Mouse (Mus musculus) NIH3T3 (cell line): ENCODE results near the gene 9430015G10Rik.
"Not testable (repeated sequence)": the region's sequence is repeated elsewhere in the genome, so short reads cannot be mapped to it uniquely, and the experiment has no call there.

Experiments used
- DNase-seq: peaks from one replicate; pipeline ENCODE4 v3.0.0-alpha.2; 2012; ENCODE audit warnings: low read depth

Gene 9430015G10Rik

DNA sequence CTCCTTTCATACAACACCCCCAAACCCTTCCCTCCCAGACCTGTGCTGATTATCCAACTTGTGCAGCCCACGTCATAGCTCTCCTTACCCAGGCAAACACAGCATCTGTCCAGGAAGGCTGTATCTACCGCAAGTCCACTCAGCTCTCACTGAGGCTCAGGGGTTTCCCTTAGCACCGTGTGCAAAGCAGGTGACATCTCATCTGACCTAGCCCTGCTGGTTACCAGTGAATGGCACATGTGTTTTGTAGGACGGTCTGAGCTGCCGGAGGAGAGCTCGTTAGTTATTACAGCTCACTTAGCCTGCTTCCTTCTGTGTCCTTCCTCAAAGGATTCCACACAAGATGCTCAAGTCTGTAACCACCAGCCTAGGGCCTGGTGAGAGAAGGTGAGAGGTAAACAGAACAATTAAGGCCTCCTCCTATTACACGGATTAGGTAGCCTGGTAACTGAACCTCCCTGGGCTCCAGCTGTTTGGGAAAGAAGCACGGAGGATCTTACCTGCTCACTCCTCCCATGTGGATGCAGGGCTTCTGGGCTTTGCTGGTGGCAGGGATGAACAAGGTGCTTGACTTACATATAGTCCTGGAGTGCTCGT is 11.9 kb upstream of the 9430015G10Rik start:
- no peak for DNase-seq

GRCm38 (mm10) chr4:156099427-156099826 is 10.4 kb upstream of the 9430015G10Rik start:
- no peak for DNase-seq

GRCm38 (mm10) chr4:156100501-156100900 is 9.3 kb upstream of the 9430015G10Rik start:
- no peak for DNase-seq

- DNase-seq, result peak; percentile 9
Measured at GRCm38 (mm10) chr4:156101481-156101903, 8.3 kb upstream of the 9430015G10Rik start.

DNA sequence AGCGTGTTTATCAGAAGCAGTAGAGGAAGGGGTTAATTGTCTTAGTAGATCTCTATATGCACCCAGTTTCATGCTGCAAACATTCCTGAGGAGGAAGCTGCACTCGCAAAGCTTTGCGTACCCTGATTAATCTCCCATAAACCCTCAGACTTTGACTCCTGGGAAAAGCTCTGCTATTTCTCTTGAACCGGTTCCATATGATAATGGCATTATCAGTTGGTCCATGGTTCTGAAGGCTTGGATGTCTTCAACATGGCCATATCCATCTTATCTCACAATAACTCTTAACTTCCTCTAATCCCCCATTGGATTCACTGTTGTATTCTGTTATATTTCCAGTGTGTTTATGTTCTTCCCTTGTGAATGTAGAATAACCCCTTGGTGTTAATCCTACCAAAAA is 6.4 kb upstream of the 9430015G10Rik start:
- no peak for DNase-seq

DNA sequence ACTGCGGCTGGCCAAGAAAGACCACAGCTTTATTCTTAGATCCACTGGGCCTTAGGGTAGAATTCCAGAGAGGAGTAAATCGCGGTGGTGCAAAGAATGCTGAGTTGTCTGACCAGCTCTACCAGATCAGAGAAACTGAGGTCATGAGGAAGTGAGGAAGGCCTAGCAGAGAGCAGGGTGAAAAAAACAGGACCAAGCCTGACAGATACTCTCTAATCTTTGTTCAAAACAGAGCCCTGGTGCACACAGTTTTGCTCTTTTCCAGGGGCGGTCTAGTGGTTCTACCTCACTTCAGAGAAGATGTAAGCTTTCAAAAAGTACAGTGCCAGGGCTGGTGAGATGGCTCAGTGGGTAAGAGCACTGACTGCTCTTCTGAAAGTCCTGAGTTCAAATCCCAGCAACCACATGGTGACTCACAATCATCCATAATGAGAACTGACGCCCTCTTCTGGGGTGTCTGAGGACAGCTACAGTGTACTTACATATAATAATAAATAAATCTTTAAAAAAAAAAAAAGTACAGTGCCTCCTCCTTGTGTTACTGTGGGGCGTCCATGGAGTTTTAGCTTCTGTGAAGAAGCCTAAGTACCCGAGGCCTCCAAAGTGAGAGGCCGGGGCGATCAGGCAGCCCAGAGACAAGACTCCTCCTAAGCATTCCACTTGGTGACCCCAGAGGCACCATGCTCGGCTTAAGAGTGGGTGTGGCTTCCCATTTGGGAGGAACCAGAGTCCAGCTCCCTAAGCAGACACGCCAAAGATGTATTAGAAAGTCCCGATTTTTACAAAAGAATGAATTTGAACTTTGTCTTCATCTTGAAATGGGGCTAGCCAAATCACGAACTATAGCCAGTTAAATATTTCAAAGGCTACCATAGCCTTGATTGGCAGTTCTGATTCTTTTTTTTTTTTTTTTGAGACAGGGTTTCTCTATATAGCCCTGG is 906 bp upstream of the 9430015G10Rik start:
- peak; percentile 72 for DNase-seq

DNA sequence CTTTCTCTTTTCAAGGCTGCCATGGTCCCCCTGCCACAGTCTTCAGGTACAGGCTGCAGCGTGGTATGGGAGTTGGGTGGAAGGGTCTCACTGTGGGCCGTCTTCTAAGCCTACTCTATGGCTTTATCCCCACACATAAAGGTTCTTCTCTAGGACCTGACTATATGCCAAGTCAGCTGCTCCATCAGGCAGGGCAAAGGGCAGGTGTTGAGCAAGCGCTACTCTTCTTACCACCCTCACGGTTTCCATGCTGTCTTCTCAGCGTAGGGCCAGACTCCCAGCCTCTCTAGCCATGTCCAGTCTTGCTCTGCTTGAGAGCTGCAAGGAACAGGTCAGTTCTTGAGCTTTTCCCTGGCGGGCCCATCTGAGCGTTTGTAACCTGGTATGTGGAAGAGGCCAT is 14.3 kb downstream of the 9430015G10Rik start:
- DNase-seq, result no peak

DNA sequence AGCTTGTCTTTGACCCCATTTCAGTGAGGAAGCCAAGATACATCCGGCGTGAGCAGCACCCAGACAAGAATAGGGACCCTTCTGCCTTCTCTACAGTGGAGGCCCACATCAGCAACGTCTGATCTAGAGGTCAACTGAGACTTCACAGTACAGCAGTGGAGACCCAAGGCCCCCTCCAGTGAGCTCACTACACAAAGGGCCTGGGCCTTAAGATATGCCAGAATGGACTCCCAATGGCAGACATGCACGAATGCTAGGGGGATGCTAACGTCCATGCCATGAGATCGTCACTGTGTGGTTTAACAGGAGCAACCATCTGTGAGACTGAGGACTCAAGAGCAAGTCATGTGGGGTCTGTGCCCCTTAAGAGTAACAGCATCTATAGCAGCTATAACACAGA is 15.6 kb downstream of the 9430015G10Rik start:
- no peak for DNase-seq

DNA sequence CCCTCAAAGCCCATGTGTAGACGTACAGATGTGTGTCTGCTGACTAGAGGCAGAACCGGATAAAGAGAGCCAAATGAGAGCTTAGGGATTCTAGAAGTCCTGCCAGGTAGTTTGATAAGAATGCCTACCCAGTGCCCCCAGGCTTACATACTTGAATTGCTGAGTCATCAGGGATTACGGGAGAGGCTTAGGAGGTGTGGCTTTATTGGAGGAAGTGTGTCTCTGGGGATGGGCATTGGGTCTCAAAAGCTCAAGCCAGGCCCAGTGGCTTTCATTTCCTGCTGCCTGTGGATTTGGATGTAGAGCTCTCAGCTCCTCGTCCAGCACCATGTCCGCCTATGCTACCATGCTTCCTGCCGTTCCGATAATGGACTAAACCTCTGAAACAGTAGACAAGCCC is 17.1 kb downstream of the 9430015G10Rik start:
- DNase-seq, result peak; percentile 49

DNA sequence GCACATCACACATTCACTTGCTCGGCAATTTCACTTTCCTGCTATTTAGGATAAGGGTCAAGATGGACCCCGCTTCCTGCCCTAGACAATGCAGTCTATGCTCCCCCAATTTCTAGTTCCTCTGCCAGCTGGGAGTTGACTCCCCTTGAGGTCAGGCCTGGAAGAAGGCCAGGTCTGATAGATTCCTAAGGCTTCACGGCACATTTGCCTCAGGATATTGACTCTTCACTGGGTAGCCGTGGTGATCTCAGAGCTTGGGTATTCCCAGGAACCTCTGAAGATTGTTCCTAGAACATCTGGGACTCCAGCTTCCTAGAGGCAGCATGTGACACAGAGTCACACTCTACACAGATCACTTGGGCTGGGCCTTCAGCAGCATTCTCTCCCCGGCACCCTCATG is 19.0 kb downstream of the 9430015G10Rik start:
- peak; percentile 53 for DNase-seq

DNA sequence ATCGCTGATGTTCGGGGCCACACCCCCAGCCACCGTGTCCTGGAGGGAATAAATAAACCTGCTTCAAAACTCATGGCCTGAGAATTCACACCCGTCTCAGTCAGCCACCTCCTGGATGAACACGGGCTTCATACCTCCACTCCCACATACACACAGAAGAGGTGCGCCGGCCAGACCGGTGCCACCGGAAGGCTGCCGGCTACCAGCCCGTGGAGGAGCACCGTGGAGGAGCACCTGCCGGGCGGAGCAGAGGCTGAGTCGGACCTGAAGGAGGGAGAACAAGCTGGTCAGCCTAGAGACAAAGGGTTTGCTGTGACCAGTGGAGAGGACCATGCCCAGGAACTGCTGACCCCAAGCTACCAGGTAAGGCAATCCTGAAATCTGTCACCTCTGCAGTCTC is 20.7 kb downstream of the 9430015G10Rik start, which contains the start of gene Rnf223:
Gene Rnf223 (plus strand): TSS at position 78 of the 400 bp plus-strand sequence.
- no peak for DNase-seq

DNA sequence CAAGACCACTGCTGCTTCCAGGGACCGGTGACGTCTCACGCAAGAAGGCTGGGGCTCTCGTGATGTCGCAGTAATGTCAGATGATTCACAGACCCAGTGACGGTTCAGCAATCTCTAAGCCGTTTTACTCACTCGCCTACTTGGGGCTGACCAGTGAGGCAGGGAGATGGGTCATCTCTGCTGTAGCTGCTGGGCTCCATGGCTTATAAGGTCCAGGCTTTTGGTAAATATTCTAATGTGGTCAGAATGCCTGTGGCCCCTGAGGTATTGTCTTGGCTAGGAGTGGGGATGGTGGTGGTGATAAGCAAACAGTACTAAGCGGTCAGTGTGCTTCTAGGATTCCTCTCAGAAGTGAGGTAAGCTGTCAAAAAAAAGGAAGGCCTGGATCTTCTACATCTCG is 21.2 kb downstream of the 9430015G10Rik start:
- no peak for DNase-seq

- no peak for DNase-seq
Measured at GRCm38 (mm10) chr4:156133334-156133733, 23.6 kb downstream of the 9430015G10Rik start.

DNA sequence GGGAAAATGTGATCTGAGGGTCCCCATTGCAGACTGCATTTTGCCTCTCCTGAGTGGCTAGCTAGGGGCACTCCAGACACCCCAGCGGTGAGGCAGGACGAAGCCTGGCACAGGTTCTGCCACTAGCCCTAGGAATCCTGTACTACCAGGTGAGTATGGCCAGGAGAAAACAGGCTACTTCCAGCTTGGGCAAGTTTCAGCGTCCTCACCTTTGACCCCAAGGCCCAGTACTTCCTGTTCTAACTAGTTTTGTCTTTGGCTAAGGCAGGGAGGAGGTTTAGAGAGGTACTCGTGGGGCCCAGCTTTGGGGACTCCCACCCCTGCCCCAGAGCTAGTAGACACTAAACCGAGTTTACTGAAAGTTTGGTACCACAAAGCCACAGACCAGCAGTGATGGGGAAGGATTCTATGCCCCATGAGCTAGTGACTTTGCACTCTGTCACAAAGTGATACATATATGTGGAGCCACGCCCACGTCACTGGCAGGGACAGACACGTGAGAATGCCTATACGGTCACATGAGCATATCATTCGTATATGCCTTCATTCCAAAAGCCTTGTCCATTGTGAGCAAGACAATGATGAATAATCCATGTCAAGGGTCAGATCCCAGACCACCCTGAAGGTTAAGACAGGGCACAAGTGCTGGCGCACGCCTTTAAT is 24.3 kb downstream of the 9430015G10Rik start:
- no peak for DNase-seq

GRCm38 (mm10) chr4:156135112-156135511 is 25.3 kb downstream of the 9430015G10Rik start:
- no peak for DNase-seq

DNA sequence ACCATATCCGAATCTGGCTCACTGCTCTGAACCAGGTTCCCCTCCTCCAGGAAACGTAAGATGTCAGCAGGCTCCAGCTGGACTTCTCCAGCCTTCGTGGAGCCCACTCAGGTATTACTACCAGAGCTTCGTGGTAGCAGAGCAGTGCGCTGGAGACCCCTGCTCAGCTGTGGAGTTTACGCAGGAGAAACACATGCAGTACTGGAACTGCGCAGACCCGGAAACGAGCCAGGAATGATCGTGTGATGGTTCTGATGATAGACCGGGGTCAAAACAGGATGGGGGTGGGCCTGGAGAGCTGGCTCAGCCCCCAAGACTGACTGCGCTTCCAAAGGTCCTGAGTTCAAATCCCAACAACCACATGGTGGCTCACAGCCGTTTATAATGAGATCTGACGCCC is 26.0 kb downstream of the 9430015G10Rik start:
- DNase-seq, result no peak

DNA sequence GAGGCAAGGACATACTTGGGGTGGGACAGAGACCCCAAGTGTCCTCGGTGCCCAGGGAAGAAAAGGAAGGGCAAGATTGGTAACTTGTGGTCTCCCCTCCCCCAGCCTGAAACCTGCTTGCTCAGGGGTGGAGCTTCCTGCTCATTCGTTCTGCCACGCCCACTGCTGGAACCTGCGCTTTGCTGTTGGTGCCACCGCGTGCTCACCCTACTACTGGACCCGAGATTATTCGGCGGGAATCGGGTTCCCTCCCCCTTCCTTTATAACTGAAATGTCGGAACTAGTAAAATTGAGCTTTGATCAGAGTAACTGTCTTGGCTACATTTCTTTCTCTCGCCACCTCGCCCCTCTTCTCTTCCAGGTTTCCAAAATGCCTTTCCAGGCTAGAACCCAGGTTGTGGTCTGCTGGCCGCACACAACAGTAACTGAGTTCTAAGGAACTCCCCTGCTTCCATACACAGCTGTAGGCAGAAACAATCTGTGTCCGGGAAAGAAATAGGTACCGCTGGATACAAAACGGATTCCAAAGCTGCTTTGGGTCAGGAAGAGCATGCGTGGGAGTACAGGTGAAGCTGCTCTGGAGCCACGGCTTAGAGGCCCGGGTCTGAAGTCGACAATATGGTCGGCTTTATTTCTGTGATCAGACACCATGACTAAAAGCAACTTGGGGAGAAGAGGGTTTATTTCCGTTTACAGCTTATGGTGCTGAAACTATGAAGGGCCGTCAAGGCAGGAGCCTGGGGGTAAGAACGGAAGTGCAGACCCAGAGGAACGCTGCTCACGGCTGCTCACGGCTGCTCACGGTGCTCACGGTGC is 26.7 kb downstream of the 9430015G10Rik start:
- DNase-seq, result no peak

DNA sequence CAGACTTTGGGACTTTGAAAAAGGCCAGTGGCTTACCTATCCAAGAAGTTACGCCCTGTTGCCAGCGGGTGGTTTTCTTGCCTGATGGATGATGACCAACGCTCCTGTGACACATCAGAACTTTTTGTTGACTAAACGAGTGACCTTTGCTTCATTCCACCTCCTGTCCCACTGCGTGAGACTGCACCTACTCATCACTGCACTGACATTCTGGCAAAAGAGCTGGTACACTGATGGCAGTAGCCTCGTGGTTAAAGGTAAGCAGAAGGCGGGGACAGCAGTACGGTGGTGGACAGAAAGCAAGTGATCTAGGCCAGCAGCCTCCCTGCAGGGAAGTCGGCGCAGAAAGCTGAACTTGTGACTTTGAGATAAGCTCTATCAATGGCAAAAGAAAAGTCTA is 41.1 kb downstream of the 9430015G10Rik start:
- DNase-seq, result not testable (repeated sequence)

- no peak for DNase-seq
Measured at GRCm38 (mm10) chr4:156154771-156155170, 45.0 kb downstream of the 9430015G10Rik start.

- DNase-seq, result no peak
Measured at GRCm38 (mm10) chr4:156166477-156166876, 56.7 kb downstream of the 9430015G10Rik start.

DNA sequence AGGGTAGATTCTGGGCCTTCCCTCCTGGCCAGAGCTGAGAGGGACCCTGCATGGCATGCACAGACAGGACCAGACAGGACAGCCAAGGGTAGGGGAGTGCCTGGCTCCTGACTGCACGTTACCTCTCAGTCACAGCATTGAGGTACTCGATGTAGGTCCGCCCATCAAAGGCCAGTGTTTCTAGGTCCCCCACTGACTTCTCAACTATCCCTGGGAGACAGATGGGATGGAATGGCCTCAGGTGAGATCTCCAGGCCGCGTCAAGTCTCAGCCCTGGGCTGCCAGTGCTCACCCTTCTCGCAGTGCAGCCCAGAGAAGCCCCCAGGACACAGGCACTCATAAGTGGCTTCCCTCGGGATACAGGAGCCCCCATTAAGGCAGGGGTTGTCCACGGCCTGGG is 58.8 kb downstream of the 9430015G10Rik start:
- no peak for DNase-seq

DNA sequence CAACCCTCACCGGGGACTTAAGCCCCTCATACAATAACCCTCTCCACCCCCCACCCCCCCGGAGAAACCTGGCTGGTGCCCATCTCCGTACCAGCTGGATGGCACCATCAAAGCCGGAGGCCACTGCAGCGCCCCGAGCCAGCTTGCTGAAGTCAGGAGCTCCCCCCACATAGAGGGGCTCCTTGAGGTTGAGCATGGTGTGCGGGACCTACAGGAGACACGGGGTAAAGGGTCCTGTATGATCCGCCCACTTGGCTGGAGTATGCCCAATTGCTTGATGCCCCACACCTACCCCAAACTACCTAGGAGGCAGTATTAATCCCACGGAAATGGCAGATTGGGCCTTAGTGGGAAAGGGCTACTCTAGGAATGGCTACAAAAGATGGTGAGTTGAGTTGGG is 59.3 kb downstream of the 9430015G10Rik start:
- no peak for DNase-seq
